Mouse (Mus musculus): ENCODE data around the gene Dnmbp. TPM values are rescaled to one million over a fixed set of nuclear protein-coding genes. Genes with fewer than 3 reads are reported as not detected.

Dnmbp gene
- polyA plus RNA-seq, 1 experiment from 2014 or later = 27.3 TPM

GRCm38 (mm10) chr19:43857347-43857746, 82.6 kb downstream of the Dnmbp start:
- Histone ChIP-seq H3K4me2 (replicated peaks) (no peak overlapping the region), H3K9ac (no peak overlapping the region), H3K27ac (no peak overlapping the region), H3K9me3 (peaks cover 10% of the 10 kb centered on the region), H3K36me3 (peaks cover 92% of the 10 kb centered on the region), H3K4me3 (no peak overlapping the region), H3K4me1 (no peaks in the 10 kb centered on the region), H3K27me3 (no peaks in the 10 kb centered on the region)
- WGBS = 77% methylated on average over 6 of the region's 6 CpGs
- no peak for ATAC-seq (ENCODE audit: low FRiP score, low read depth)

DNA sequence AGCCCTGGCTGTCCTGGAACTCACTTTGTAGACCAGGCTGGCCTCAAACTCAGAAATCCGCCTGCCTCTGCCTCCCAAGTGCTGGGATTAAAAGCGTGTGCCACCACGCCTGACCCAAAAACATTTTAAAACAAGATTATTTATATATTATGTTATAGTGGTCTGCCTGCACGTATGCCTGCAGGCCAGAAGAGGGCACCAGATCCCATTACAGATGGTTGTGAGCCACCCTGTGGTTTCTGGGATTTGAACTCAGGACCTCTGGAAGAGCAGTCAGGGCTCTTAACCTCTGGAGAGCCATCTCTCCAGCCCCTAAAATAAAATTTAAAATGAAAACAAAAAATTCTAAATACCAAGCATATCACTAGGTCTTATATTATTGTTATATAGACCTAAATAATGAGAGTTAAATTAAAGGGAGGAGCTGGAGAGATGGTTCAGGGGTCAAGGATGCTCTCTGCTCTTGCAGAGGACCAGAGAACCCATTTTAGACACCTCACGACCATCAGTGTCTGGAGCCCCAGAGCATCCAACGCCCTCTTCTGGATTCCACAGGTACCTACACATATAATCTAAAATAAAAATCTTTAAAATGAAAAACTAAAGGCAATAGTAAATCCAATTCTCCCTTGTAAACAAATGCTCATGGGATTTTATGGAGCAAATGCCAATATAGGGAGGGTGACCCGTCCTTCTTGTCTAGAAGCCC, 87.0 kb downstream of the Dnmbp start:
- ATAC-seq (ENCODE audit: low FRiP score, low read depth) = no peak
- no peak overlapping the region for H3K4me3 ChIP-seq
- H3K9ac ChIP-seq = no peak overlapping the region
- no peaks in the 10 kb centered on the region for H3K9me3 ChIP-seq
- H3K36me3 ChIP-seq = peaks cover 94% of the 10 kb centered on the region
- 81% methylated on average over 7 of the region's 7 CpGs for WGBS
- no peak overlapping the region for H3K27ac ChIP-seq
- no peaks in the 10 kb centered on the region for H3K27me3 ChIP-seq
- no peak overlapping the region for H3K4me2 ChIP-seq (replicated peaks)
- H3K4me1 ChIP-seq = no peaks in the 10 kb centered on the region

DNA sequence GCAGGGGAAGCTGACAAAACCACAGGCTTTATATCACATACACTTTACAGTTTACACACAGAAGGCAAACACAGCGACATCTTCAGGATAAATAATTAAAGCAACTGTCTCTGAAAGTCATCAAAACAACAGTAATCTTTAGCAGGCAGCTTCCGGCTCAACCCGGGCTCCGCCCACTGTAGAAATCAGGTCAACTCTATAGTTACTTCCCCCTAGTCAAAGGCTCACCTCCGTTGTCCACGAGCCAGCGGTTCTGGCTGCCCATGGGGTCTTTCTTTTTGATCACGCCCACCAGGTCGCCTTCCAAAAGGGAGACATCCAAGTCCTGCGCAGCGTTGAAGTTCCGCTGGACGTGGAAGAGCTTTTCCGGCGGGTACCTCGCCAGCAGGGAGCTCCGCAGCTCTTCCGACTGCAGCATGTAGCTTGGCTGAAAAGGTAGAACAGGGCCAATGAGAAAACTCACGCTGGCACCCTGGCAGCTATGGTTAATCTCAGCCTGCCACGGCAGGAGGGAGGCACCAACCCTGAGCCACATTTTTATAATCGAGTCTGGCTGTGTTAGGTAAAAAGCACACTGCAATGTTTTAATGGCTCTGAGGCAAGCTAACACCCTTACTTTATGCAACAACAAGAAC, 87.9 kb downstream of the Dnmbp start:
- no peaks in the 10 kb centered on the region for H3K9me3 ChIP-seq
- ATAC-seq (ENCODE audit: low FRiP score, low read depth) = no peak
- no peaks in the 10 kb centered on the region for H3K27me3 ChIP-seq
- H3K4me3 ChIP-seq = no peak overlapping the region
- WGBS = 85% methylated on average over 21 of the region's 21 CpGs
- H3K9ac ChIP-seq = no peak overlapping the region
- H3K27ac ChIP-seq = no peak overlapping the region
- no peaks in the 10 kb centered on the region for H3K4me1 ChIP-seq
- H3K36me3 ChIP-seq = peaks cover 98% of the 10 kb centered on the region
- H3K4me2 ChIP-seq (replicated peaks) = no peak overlapping the region

DNA sequence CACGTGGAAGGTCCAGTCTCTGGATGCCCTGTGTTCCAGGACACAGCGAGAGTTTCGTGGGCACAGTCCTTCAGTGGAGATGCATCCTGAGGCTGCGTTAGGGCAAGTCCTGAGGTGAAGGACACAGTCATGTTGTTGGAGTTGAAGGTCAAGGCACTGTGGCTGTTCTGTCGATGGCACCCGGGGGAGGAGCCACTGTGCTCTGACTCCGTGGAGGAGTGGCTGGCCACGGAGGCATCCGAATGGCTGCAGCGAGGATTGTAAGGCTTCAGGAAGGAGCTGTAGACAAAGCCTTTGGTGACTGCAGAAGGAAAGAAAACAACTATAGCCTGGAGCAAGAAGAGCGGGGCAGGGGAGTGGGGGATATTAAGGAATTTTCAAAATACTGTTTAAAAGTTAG, 90.0 kb downstream of the Dnmbp start:
- ATAC-seq (ENCODE audit: low FRiP score, low read depth) = no peak
- no peak overlapping the region for H3K9ac ChIP-seq
- no peak overlapping the region for H3K4me3 ChIP-seq
- WGBS = 93% methylated on average over 11 of the region's 11 CpGs
- H3K27me3 ChIP-seq = no peaks in the 10 kb centered on the region
- no peaks in the 10 kb centered on the region for H3K9me3 ChIP-seq
- H3K4me1 ChIP-seq = no peaks in the 10 kb centered on the region
- peaks cover 96% of the 10 kb centered on the region for H3K36me3 ChIP-seq
- no peak overlapping the region for H3K27ac ChIP-seq
- H3K4me2 ChIP-seq (replicated peaks) = no peak overlapping the region

DNA sequence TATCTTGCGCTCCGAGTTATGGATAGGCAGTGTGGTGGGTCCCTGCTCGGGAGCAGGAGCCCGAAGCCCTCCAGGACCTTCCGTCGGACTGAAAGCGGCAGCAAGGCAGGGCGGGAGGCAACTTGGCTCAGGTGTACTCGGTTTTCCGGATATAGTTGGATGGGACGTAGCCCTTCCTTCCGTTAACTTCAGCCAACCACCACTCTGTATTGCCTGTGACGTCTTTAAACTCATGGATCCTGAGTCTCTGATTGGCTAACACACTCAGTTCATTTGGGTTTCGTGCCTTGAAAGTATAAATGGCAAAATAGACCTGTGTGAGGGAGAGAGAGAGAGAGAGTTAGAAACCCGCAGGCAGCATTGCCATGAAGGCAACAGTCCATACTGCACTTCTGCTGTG, 92.0 kb downstream of the Dnmbp start:
- Histone ChIP-seq H3K9me3 (no peaks in the 10 kb centered on the region), H3K27me3 (no peaks in the 10 kb centered on the region), H3K4me2 (replicated peaks) (no peak overlapping the region), H3K9ac (no peak overlapping the region), H3K4me3 (no peak overlapping the region), H3K27ac (no peak overlapping the region), H3K36me3 (peaks cover 87% of the 10 kb centered on the region), H3K4me1 (no peaks in the 10 kb centered on the region)
- 95% methylated on average over 15 of the region's 15 CpGs for WGBS
- ATAC-seq (ENCODE audit: low FRiP score, low read depth) = no peak

GRCm38 (mm10) chr19:43847056-43847455, 92.9 kb downstream of the Dnmbp start:
- no peak overlapping the region for H3K4me2 ChIP-seq (replicated peaks)
- no peak overlapping the region for H3K4me3 ChIP-seq
- no peaks in the 10 kb centered on the region for H3K4me1 ChIP-seq
- ATAC-seq (ENCODE audit: low FRiP score, low read depth) = no peak
- no peaks in the 10 kb centered on the region for H3K27me3 ChIP-seq
- H3K9me3 ChIP-seq = no peaks in the 10 kb centered on the region
- H3K36me3 ChIP-seq = peaks cover 80% of the 10 kb centered on the region
- no peak overlapping the region for H3K9ac ChIP-seq
- 91% methylated on average over 15 of the region's 15 CpGs for whole genome bisulfite sequencing
- H3K27ac ChIP-seq = no peak overlapping the region

GRCm38 (mm10) chr19:43845331-43845908, 94.6 kb downstream of the Dnmbp start:
- peaks cover 64% of the 10 kb centered on the region for H3K36me3 ChIP-seq
- H3K9me3 ChIP-seq = no peaks in the 10 kb centered on the region
- WGBS = 34% methylated on average over 7 of the region's 7 CpGs
- H3K9ac ChIP-seq = no peak overlapping the region
- ATAC-seq (ENCODE audit: low FRiP score, low read depth) = no peak
- H3K4me2 ChIP-seq (replicated peaks) = no peak overlapping the region
- H3K4me3 ChIP-seq = no peak overlapping the region
- H3K27me3 ChIP-seq = no peaks in the 10 kb centered on the region
- H3K27ac ChIP-seq = no peak overlapping the region
- no peaks in the 10 kb centered on the region for H3K4me1 ChIP-seq

DNA sequence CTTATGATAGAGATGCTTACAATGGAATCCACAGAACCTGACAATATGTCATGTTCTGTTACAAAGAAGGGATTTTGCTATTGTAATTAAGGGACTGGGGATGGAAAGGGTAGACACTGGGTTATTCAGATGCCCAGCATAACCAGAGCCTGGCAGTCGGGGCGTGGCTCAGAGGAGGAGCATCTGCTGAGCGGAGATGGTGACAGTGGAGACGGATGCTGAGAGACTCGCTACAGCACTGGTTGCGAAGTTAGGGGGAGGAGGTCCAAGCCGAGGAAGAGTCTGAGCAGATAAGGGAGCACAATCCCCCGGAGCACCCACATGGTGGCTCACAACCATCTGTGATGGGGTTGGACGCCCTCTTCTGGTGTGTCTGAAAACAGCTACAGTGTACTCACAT, 96.8 kb downstream of the Dnmbp start:
- no peaks in the 10 kb centered on the region for H3K9me3 ChIP-seq
- H3K27me3 ChIP-seq = no peaks in the 10 kb centered on the region
- no peak overlapping the region for H3K4me3 ChIP-seq
- no peak overlapping the region for H3K27ac ChIP-seq
- no peak overlapping the region for H3K4me2 ChIP-seq (replicated peaks)
- peaks cover 42% of the 10 kb centered on the region for H3K36me3 ChIP-seq
- 88% methylated on average over 9 of the region's 9 CpGs for WGBS
- no peaks in the 10 kb centered on the region for H3K4me1 ChIP-seq
- H3K9ac ChIP-seq = no peak overlapping the region
- no peak for ATAC-seq (ENCODE audit: low FRiP score, low read depth)

GRCm38 (mm10) chr19:43832425-43833069, 107.4 kb downstream of the Dnmbp start:
- WGBS = 28% methylated on average over 21 of the region's 21 CpGs
- H3K9ac ChIP-seq = no peak overlapping the region
- no peak overlapping the region for H3K27ac ChIP-seq
- H3K4me3 ChIP-seq = no peak overlapping the region
- ATAC-seq (ENCODE audit: low FRiP score, low read depth) = no peak
- H3K27me3 ChIP-seq = no peaks in the 10 kb centered on the region
- no peaks in the 10 kb centered on the region for H3K9me3 ChIP-seq
- peaks cover 5% of the 10 kb centered on the region; the same call in 1 of the 2 replicates for H3K4me1 ChIP-seq
- peak overlapping the region; percentile 37; the same call in 1 of the 2 replicates for H3K4me2 ChIP-seq (replicated peaks)
- no peaks in the 10 kb centered on the region for H3K36me3 ChIP-seq

GRCm38 (mm10) chr19:43826855-43827254, 113.1 kb downstream of the Dnmbp start:
- no peak overlapping the region for H3K4me2 ChIP-seq (replicated peaks)
- H3K27me3 ChIP-seq = no peaks in the 10 kb centered on the region
- H3K36me3 ChIP-seq = no peaks in the 10 kb centered on the region
- WGBS = 79% methylated on average over 8 of the region's 8 CpGs
- H3K9ac ChIP-seq = no peak overlapping the region
- ATAC-seq (ENCODE audit: low FRiP score, low read depth) = no peak
- H3K27ac ChIP-seq = no peak overlapping the region
- H3K4me3 ChIP-seq = no peak overlapping the region
- no peaks in the 10 kb centered on the region for H3K9me3 ChIP-seq
- no peaks in the 10 kb centered on the region for H3K4me1 ChIP-seq

DNA sequence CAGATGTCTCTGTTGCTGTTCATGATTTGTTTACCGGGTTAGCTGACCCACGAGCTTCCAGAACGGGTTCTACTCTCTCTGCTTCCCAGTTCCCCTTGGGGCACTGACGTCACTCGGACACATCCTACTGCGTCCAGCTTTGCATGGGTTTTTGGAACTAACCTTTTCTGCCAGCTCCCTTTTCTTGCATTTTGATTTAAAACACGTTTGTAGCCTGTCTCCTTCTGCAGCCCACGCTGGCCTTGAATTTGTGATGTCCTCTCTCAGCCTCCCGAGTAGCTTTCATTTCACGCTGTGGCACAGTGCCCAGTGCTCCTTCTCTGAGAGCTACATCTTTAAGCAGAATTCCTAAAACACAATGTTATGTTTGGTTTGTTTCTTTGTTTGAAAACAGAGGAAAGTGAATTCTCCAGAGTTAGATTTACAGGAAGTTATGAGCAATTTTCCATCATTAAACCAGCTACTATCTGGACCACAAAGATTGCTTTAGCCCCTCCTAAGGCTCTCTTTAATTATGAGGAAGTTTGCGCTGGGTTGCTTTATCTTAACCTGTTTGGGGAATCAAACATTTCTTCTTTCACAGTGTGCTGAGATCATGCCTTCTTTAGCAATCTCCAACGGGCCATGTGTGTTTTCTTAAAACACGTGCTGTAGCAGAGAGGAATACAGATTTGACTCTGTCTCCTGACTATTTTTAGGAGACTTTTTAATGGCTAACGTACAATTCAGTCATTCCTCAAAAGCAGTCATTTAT, 124.2 kb downstream of the Dnmbp start:
- no peak overlapping the region for H3K4me2 ChIP-seq (replicated peaks)
- ATAC-seq (ENCODE audit: low FRiP score, low read depth) = no peak

DNA sequence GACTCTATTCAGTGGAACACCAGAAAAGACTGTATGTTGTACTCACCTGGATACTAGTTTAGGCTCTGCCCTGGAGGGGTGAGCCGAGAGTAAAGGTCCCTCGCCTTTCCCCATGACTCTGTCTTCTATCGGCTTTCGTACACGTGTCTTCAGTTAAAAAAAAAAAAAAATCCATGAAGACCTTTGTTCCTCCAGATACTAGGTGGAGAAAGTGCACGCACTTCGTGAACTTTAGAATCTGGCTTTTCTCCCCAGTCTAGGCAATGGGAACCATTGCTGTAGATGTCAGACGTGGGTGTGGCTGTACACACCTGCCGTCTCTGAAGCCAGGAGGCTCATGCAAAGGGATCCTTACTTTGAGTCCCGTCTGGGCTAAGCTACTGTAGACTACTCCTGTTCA, 126.7 kb downstream of the Dnmbp start:
- ATAC-seq (ENCODE audit: low FRiP score, low read depth) = no peak

More for the DNA sequence above, 124.2 kb downstream of the Dnmbp start:
- H3K9ac ChIP-seq = no peak overlapping the region
- no peaks in the 10 kb centered on the region for H3K36me3 ChIP-seq
- no peak overlapping the region for H3K27ac ChIP-seq
- no peaks in the 10 kb centered on the region for H3K27me3 ChIP-seq
- WGBS = 67% methylated on average over 14 of the region's 14 CpGs
- no peak overlapping the region for H3K4me3 ChIP-seq
- H3K4me1 ChIP-seq = 0 out of 2 replicates have a peak, but pooled peaks cover 4% of the 10 kb centered on the region
- H3K9me3 ChIP-seq = no peaks in the 10 kb centered on the region

More for the DNA sequence above, 126.7 kb downstream of the Dnmbp start:
- no peak overlapping the region for H3K4me2 ChIP-seq (replicated peaks)
- no peak overlapping the region for H3K9ac ChIP-seq
- H3K27ac ChIP-seq = no peak overlapping the region
- 0 out of 2 replicates have a peak, but pooled peaks cover 4% of the 10 kb centered on the region for H3K4me1 ChIP-seq
- no peaks in the 10 kb centered on the region for H3K9me3 ChIP-seq
- no peaks in the 10 kb centered on the region for H3K36me3 ChIP-seq
- WGBS = 84% methylated on average over 10 of the region's 10 CpGs
- no peak overlapping the region for H3K4me3 ChIP-seq
- H3K27me3 ChIP-seq = no peaks in the 10 kb centered on the region

All from limb, embryonic 13.5 days (tissue).